Mouse (Mus musculus): ENCODE measurements at regions not wholly inside any gene's neighbourhood (a gene's known extent, or its start where the extent isn't known, plus 50 kb on each side); places are given as distances from the start of the nearest gene placed in this dataset.

DNA sequence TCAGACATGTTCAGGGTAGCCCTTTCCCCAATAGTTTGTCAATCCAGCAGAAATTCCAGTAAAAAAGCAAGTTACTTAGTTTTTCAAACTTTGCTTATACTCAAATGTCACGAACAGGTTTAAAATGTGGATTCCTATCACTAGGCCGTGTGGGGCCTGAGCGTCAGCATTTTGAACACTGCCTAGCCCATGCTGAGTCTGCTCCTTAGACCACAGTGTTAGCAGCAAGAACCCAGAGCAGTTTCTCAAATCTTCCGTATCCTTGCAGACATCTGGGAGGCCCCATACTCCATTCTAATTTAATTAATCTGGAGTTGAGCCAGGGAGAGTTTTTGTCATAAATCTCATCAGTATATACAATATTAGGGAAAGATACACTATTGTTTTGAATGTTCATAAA lies 163.4 kb upstream of the Bdnf start:
- TF ChIP-seq CTCF (conservative IDR thresholded peaks at IDR 0.05; ENCODE audit: low read length) (no peak), POU5F1 (IDR thresholded peaks at IDR 0.05; ENCODE audit: borderline replicate concordance, low read length) (no peak), NANOG (IDR thresholded peaks at IDR 0.05; ENCODE audit: borderline replicate concordance, low read length) (no peak)

Measured in E14TG2a.4 (cell line).